Mouse (Mus musculus) left cerebral cortex, postnatal 14 days (tissue): Measurements from ENCODE around the gene Sbk3. TPM values are rescaled to one million over a fixed set of nuclear protein-coding genes. Genes with fewer than 3 reads are reported as not detected.
A peak's percentile ranks its signal among the peaks of the same experiment; 100 is the strongest.
"Not testable (repeated sequence)": the region's sequence is repeated elsewhere in the genome, so short reads cannot be mapped to it uniquely, and the experiment has no call there.

Experiments used
- DNase-seq, 2 experiments: peaks; one replicate each; pipeline ENCODE4 v3.0.0; 2021 to 2022; ENCODE audit warnings: low spot score in 2 of 2, mixed read lengths in 1 of 2
- intact Hi-C: fragments of 180-260 bp; cut with DNase I; formaldehyde crosslinking; loops from one replicate; pipeline ENCODE4 v1.15.1; 2025
- long read RNA-seq, 2 experiments: library from polyadenylated mRNA; stranded (forward); transcript quantifications; one replicate each; pipeline ENCODE4 v2.0.0; 2021
- total RNA-seq, 2 experiments: library from RNA; stranded (reverse); gene quantifications; 2 replicates each; pipeline ENCODE4 v1.2.3; 2021

The Sbk3 gene
- under 1 TPM; 0.42 to 0.55 TPM for total RNA-seq
- long read RNA-seq, experiment 1, result 0 reads
- long read RNA-seq, experiment 2, result 0 reads

- intact Hi-C loops, result no loop called here
- no peak for DNase-seq
Observed at GRCm38 (mm10) chr7:4971068-4971467, at the start of gene Sbk3. Sbk3 (minus strand) TSS chr7:4971168.

GRCm38 (mm10) chr7:5020685-5021084, 49.7 kb upstream of the Sbk3 start:
- no peak for DNase-seq
- intact Hi-C loops, result no loop called here

GRCm38 (mm10) chr7:5020000-5020681, 49.2 kb upstream of the Sbk3 start, which contains the start of the genes Zfp865 and Ccdc106:
Zfp865 (plus strand) TSS chr7:5020376.
Ccdc106 (plus strand) TSS chr7:5020553.
- DNase-seq, result peak; percentile 99 to 100
- intact Hi-C loops, result loop anchor here (5.0 kb wide), 1 partner anchor 37 kb away; no protein-coding TSS in a partner anchor

GRCm38 (mm10) chr7:5019576-5019975, 48.6 kb upstream of the Sbk3 start:
- intact Hi-C loops, result loop anchor here (5.0 kb wide), 1 partner anchor 38 kb away; no protein-coding TSS in a partner anchor

GRCm38 (mm10) chr7:5017931-5018330, 47.0 kb upstream of the Sbk3 start:
- no peak for DNase-seq
- intact Hi-C loops, result loop anchor here (5.0 kb wide), 1 partner anchor 39 kb away; no protein-coding TSS in a partner anchor

More at GRCm38 (mm10) chr7:5019576-5019975, 48.6 kb upstream of the Sbk3 start:
- DNase-seq, result not testable (repeated sequence)

- intact Hi-C loops, result loop anchor here (5.0 kb wide), 1 partner anchor 40 kb away; no protein-coding TSS in a partner anchor
- DNase-seq, result no peak
Observed at GRCm38 (mm10) chr7:5017352-5017751, 46.4 kb upstream of the Sbk3 start.

GRCm38 (mm10) chr7:5016920-5017319, 46.0 kb upstream of the Sbk3 start:
- no peak for DNase-seq
- intact Hi-C loops, result loop anchor here (5.0 kb wide), 1 partner anchor 40 kb away; no protein-coding TSS in a partner anchor

- intact Hi-C loops, result loop anchor here (5.0 kb wide), 1 partner anchor 41 kb away; no protein-coding TSS in a partner anchor
Observed at GRCm38 (mm10) chr7:5016057-5016456, 45.1 kb upstream of the Sbk3 start.

GRCm38 (mm10) chr7:5015118-5016001, 44.4 kb upstream of the Sbk3 start, which contains the start of gene Gm44973:
Gm44973 (plus strand) TSS chr7:5015496.
- intact Hi-C loops, result loop anchor here (5.0 kb wide), 1 partner anchor 42 kb away; no protein-coding TSS in a partner anchor
- peak; percentile 90 to 96 for DNase-seq

More at GRCm38 (mm10) chr7:5016057-5016456, 45.1 kb upstream of the Sbk3 start:
- no peak for DNase-seq

GRCm38 (mm10) chr7:5014251-5015117, 43.5 kb upstream of the Sbk3 start, which contains the start of the genes Zfp524 and Fiz1:
Zfp524 (plus strand) TSS chr7:5014415.
Fiz1 (minus strand) TSS chr7:5014697.
- peak; percentile 97 to 98 for DNase-seq

GRCm38 (mm10) chr7:5012681-5013513, 41.9 kb upstream of the Sbk3 start:
- intact Hi-C loops, result no loop called here
- DNase-seq, result no peak

More at GRCm38 (mm10) chr7:5014251-5015117, 43.5 kb upstream of the Sbk3 start, which contains the start of the genes Zfp524 and Fiz1:
- intact Hi-C loops, result loop anchor here (5.0 kb wide), 1 partner anchor 43 kb away; no protein-coding TSS in a partner anchor

GRCm38 (mm10) chr7:5008229-5008628, 37.3 kb upstream of the Sbk3 start:
- DNase-seq, result no peak
- intact Hi-C loops, result no loop called here

GRCm38 (mm10) chr7:5002876-5003275, 31.9 kb upstream of the Sbk3 start:
- DNase-seq, intact Hi-C loops: not testable (repeated sequence)

GRCm38 (mm10) chr7:4999876-5000275, 28.9 kb upstream of the Sbk3 start:
- intact Hi-C loops, result no loop called here
- no peak for DNase-seq

GRCm38 (mm10) chr7:4996934-4997333, 26.0 kb upstream of the Sbk3 start:
- intact Hi-C loops, result no loop called here
- no peak for DNase-seq

- peak; percentile 91 to 96 for DNase-seq
- intact Hi-C loops, result no loop called here
Observed at GRCm38 (mm10) chr7:4996003-4996895, 25.3 kb upstream of the Sbk3 start, which contains the start of gene Zfp579. Zfp579 (minus strand) TSS chr7:4996158.
